Mouse (Mus musculus): ENCODE data around the gene Egln2. TPM values are rescaled to one million over a fixed set of nuclear protein-coding genes. Genes with fewer than 3 reads are reported as not detected.

Egln2 gene
- polyA plus RNA-seq, 1 experiment from 2014 or later = 41.1 TPM

- Histone ChIP-seq H3K9me3 (ENCODE audit: control insufficient read depth, low read length) (no peaks in the 10 kb centered on the region), H3K27ac (replicated peaks; ENCODE audit: low read depth, low read length) (no peak overlapping the region), H3K4me3 (ENCODE audit: low read depth, low read length) (no peak overlapping the region), H3K36me3 (ENCODE audit: control insufficient read depth, insufficient read depth, low read length) (no peaks in the 10 kb centered on the region), H3K27me3 (replicated peaks; ENCODE audit: control insufficient read depth, insufficient read depth, low read length) (no peaks in the 10 kb centered on the region), H3K9ac (ENCODE audit: low read depth, low read length) (no peak overlapping the region), H3K4me2 (ENCODE audit: low read depth, low read length) (no peak overlapping the region), H3K4me1 (ENCODE audit: control insufficient read depth, insufficient read depth, low read length) (0 out of 2 replicates have a peak, but pooled peaks cover 3% of the 10 kb centered on the region)
- 42% methylated on average over 4 of the region's 4 CpGs for WGBS
- peak; percentile 75 for DNase-seq (ENCODE audit: low spot score)
- peak; percentile 87 for ATAC-seq (ENCODE audit: low read depth)
Observed at GRCm38 (mm10) chr7:27118033-27118511, 48.5 kb downstream of the Egln2 start.

- Histone ChIP-seq H3K4me1 (ENCODE audit: control insufficient read depth, insufficient read depth, low read length) (no peaks in the 10 kb centered on the region), H3K4me3 (ENCODE audit: low read depth, low read length) (no peak overlapping the region), H3K27ac (replicated peaks; ENCODE audit: low read depth, low read length) (no peak overlapping the region), H3K4me2 (ENCODE audit: low read depth, low read length) (no peak overlapping the region), H3K36me3 (ENCODE audit: control insufficient read depth, insufficient read depth, low read length) (no peaks in the 10 kb centered on the region), H3K9ac (ENCODE audit: low read depth, low read length) (no peak overlapping the region), H3K9me3 (ENCODE audit: control insufficient read depth, low read length) (0 out of 2 replicates have a peak, but pooled peaks cover 4% of the 10 kb centered on the region), H3K27me3 (replicated peaks; ENCODE audit: control insufficient read depth, insufficient read depth, low read length) (no peaks in the 10 kb centered on the region)
- no peak for DNase-seq (ENCODE audit: low spot score)
- WGBS = 74% methylated on average over 3 of the region's 3 CpGs
- no peak for ATAC-seq (ENCODE audit: low read depth)
Observed at GRCm38 (mm10) chr7:27111987-27112386, 54.6 kb downstream of the Egln2 start.

GRCm38 (mm10) chr7:27111038-27111437 is 55.6 kb downstream of the Egln2 start:
- Histone ChIP-seq H3K4me3 (ENCODE audit: low read depth, low read length) (no peak overlapping the region), H3K36me3 (ENCODE audit: control insufficient read depth, insufficient read depth, low read length) (no peaks in the 10 kb centered on the region), H3K27me3 (replicated peaks; ENCODE audit: control insufficient read depth, insufficient read depth, low read length) (no peaks in the 10 kb centered on the region), H3K4me2 (ENCODE audit: low read depth, low read length) (no peak overlapping the region), H3K9me3 (ENCODE audit: control insufficient read depth, low read length) (0 out of 2 replicates have a peak, but pooled peaks cover 4% of the 10 kb centered on the region), H3K27ac (replicated peaks; ENCODE audit: low read depth, low read length) (no peak overlapping the region), H3K4me1 (ENCODE audit: control insufficient read depth, insufficient read depth, low read length) (no peaks in the 10 kb centered on the region), H3K9ac (ENCODE audit: low read depth, low read length) (no peak overlapping the region)
- no peak for ATAC-seq (ENCODE audit: low read depth)
- 87% methylated on average over 1 of the region's 1 CpGs for WGBS
- DNase-seq (ENCODE audit: low spot score) = peak; percentile 40

GRCm38 (mm10) chr7:27110327-27110726 is 56.3 kb downstream of the Egln2 start:
- H3K4me1 ChIP-seq (ENCODE audit: control insufficient read depth, insufficient read depth, low read length) = no peaks in the 10 kb centered on the region
- H3K9ac ChIP-seq (ENCODE audit: low read depth, low read length) = no peak overlapping the region
- peak; percentile 44 for ATAC-seq (ENCODE audit: low read depth)
- no peak overlapping the region for H3K4me2 ChIP-seq (ENCODE audit: low read depth, low read length)
- peak; percentile 49 for DNase-seq (ENCODE audit: low spot score)
- H3K36me3 ChIP-seq (ENCODE audit: control insufficient read depth, insufficient read depth, low read length) = no peaks in the 10 kb centered on the region
- H3K9me3 ChIP-seq (ENCODE audit: control insufficient read depth, low read length) = 0 out of 2 replicates have a peak, but pooled peaks cover 4% of the 10 kb centered on the region
- no peaks in the 10 kb centered on the region for H3K27me3 ChIP-seq (replicated peaks; ENCODE audit: control insufficient read depth, insufficient read depth, low read length)
- H3K27ac ChIP-seq (replicated peaks; ENCODE audit: low read depth, low read length) = no peak overlapping the region
- H3K4me3 ChIP-seq (ENCODE audit: low read depth, low read length) = no peak overlapping the region

MicroRNA genes within 50 kb of the gene (microRNA counts, 519-probe panel; counts per million panel counts)
- microRNA mmu-miR-1191 = 19.3 counts per million

Small RNA genes lying within 50 kb of the gene (microRNA-seq; reads per million reads assigned to microRNA genes)
- gene Mir1191 (ENCODE audit: borderline number of aligned reads) (1.3 reads per million), gene Mir3101 (ENCODE audit: borderline number of aligned reads) (0.66 reads per million)

Other genes with a start within 250 kb of the Egln2 start
- not detected in 2 replicates for gene Cyp2a22, start 227.4 kb downstream of the Egln2 start, polyA plus RNA-seq (2014; fragmentation: Nextera tagmentation; extraction: Ambion mirVana)
- not detected in 2 replicates for gene Cyp2a12, start 137.7 kb downstream of the Egln2 start, polyA plus RNA-seq (2014; fragmentation: Nextera tagmentation; extraction: Ambion mirVana)
- gene Cyp2f2, start 46.9 kb downstream of the Egln2 start, polyA plus RNA-seq (2014; fragmentation: Nextera tagmentation; extraction: Ambion mirVana) = 34.6 and 64.4 TPM in 2 replicates
- 0.26 and 1.0 TPM in 2 replicates for gene Cyp2t4, start 13.1 kb downstream of the Egln2 start, polyA plus RNA-seq (2014; fragmentation: Nextera tagmentation; extraction: Ambion mirVana)
- gene Rab4b, start 12.1 kb upstream of the Egln2 start, polyA plus RNA-seq (2014; fragmentation: Nextera tagmentation; extraction: Ambion mirVana) = 58.2 and 59.2 TPM in 2 replicates
- gene Gm21983, start 14.3 kb upstream of the Egln2 start, polyA plus RNA-seq (2014; fragmentation: Nextera tagmentation; extraction: Ambion mirVana) = 0.52 TPM in 1 of 2 replicates, not detected in the other
- gene Mia, start 14.4 kb upstream of the Egln2 start, polyA plus RNA-seq (2014; fragmentation: Nextera tagmentation; extraction: Ambion mirVana) = 102 and 115 TPM in 2 replicates
- gene BC024978, start 29.0 kb upstream of the Egln2 start, polyA plus RNA-seq (2014; fragmentation: Nextera tagmentation; extraction: Ambion mirVana) = 3.0 and 3.6 TPM in 2 replicates
- gene Snrpa, start 29.5 kb upstream of the Egln2 start, polyA plus RNA-seq (2014; fragmentation: Nextera tagmentation; extraction: Ambion mirVana) = 187 and 232 TPM in 2 replicates
- 8.1 and 8.7 TPM in 2 replicates for gene Itpkc, start 61.9 kb upstream of the Egln2 start, polyA plus RNA-seq (2014; fragmentation: Nextera tagmentation; extraction: Ambion mirVana)
- 16.8 and 18.2 TPM in 2 replicates for gene Coq8b, start 66.2 kb upstream of the Egln2 start, polyA plus RNA-seq (2014; fragmentation: Nextera tagmentation; extraction: Ambion mirVana)
- gene Numbl, start 91.6 kb upstream of the Egln2 start, polyA plus RNA-seq (2014; fragmentation: Nextera tagmentation; extraction: Ambion mirVana) = 25.1 and 28.4 TPM in 2 replicates
- 74.2 and 74.8 TPM in 2 replicates for gene Ltbp4, start 170.9 kb upstream of the Egln2 start, polyA plus RNA-seq (2014; fragmentation: Nextera tagmentation; extraction: Ambion mirVana)
- 26.5 and 30.3 TPM in 2 replicates for gene Shkbp1, start 189.2 kb upstream of the Egln2 start, polyA plus RNA-seq (2014; fragmentation: Nextera tagmentation; extraction: Ambion mirVana)
- gene Gm20479, start 190.6 kb upstream of the Egln2 start, polyA plus RNA-seq (2014; fragmentation: Nextera tagmentation; extraction: Ambion mirVana) = not detected in 2 replicates